Mouse (Mus musculus) T-cell, adult 2 months (primary cell): Measurements from ENCODE around the gene Tsen54.
"Not testable (repeated sequence)": the region's sequence is repeated elsewhere in the genome, so short reads cannot be mapped to it uniquely, and the experiment has no call there.

Experiments used
- DNase-seq: peaks from one replicate; pipeline ENCODE4 v3.0.0; 2022; ENCODE audit warnings: low spot score

Tsen54 gene

GRCm38 (mm10) chr11:115830550-115831325 is 16.2 kb downstream of the Tsen54 start:
- DNase-seq = no peak

GRCm38 (mm10) chr11:115831518-115831917 is 17.0 kb downstream of the Tsen54 start:
- no peak for DNase-seq

GRCm38 (mm10) chr11:115832064-115832463 is 17.5 kb downstream of the Tsen54 start:
- no peak for DNase-seq

- DNase-seq = no peak
These were observed 18.0 kb downstream of the Tsen54 start for GRCm38 (mm10) chr11:115832523-115832922.

GRCm38 (mm10) chr11:115833021-115833513 is 18.5 kb downstream of the Tsen54 start:
- no peak for DNase-seq

GRCm38 (mm10) chr11:115834033-115834432 is 19.5 kb downstream of the Tsen54 start:
- no peak for DNase-seq

- no peak for DNase-seq
These were observed 22.3 kb downstream of the Tsen54 start for GRCm38 (mm10) chr11:115836656-115837395.

- DNase-seq = no peak
These were observed 23.3 kb downstream of the Tsen54 start for GRCm38 (mm10) chr11:115837606-115838345.

GRCm38 (mm10) chr11:115838895-115839311 is 24.4 kb downstream of the Tsen54 start:
- DNase-seq = no peak

- DNase-seq = no peak
These were observed 25.2 kb downstream of the Tsen54 start for GRCm38 (mm10) chr11:115839732-115840131.

GRCm38 (mm10) chr11:115841044-115841443 is 26.5 kb downstream of the Tsen54 start:
- DNase-seq = no peak

GRCm38 (mm10) chr11:115841961-115842550 is 27.5 kb downstream of the Tsen54 start:
- DNase-seq = no peak

GRCm38 (mm10) chr11:115843141-115843890 is 28.8 kb downstream of the Tsen54 start:
- DNase-seq = no peak

- DNase-seq = no peak
These were observed 29.3 kb downstream of the Tsen54 start for GRCm38 (mm10) chr11:115843891-115844239.

GRCm38 (mm10) chr11:115844240-115844639 is 29.7 kb downstream of the Tsen54 start:
- DNase-seq = no peak

GRCm38 (mm10) chr11:115845819-115846218 is 31.3 kb downstream of the Tsen54 start:
- DNase-seq = no peak

- no peak for DNase-seq
These were observed 40.1 kb downstream of the Tsen54 start for GRCm38 (mm10) chr11:115854674-115855073.

- not testable (repeated sequence) for DNase-seq
These were observed 42.6 kb downstream of the Tsen54 start for GRCm38 (mm10) chr11:115857146-115857545.

GRCm38 (mm10) chr11:115857936-115858335 is 43.4 kb downstream of the Tsen54 start:
- DNase-seq = no peak

- DNase-seq = no peak
These were observed 43.8 kb downstream of the Tsen54 start, which contains the start of gene Myo15b for GRCm38 (mm10) chr11:115858354-115858753. Myo15b (plus strand) TSS chr11:115858406.
